Mouse (Mus musculus): ENCODE data around the gene Sgk2.

The Sgk2 gene

DNA sequence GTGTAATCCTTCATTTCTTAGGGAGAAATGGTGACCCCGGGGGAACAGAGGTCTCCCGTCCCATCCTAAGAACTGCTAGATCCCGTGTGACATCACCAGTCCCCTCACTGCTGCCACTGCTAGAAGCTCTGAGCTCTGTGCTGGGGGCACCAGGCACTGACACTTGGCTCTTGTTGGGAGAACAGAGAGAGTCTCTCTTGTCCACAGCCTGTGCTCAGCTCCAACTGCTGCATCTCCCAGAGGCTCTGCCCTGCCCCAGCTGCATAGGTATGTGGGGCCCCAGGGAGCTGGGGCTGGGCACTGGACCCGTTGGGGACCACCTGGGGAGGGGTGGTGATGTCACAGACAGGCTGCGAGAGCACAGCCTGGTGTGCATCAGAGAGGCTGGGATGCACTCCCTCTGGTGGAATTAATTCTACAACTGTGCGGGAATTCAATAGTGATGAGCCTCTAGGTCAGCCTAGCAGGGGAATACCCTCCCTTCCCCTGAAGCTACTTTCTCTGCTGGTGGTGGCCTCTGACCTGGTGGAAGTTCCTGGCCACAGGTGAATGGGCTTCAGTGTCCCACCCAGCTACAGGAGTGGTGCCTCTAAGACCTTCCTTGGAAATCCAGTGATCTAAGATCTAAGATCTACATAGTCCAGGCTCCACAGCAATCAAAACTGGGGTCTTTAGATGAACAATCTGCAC, 4.4 kb downstream of the Sgk2 start:
- no peak for DNase-seq (ENCODE audit: low read depth, low spot score)

DNA sequence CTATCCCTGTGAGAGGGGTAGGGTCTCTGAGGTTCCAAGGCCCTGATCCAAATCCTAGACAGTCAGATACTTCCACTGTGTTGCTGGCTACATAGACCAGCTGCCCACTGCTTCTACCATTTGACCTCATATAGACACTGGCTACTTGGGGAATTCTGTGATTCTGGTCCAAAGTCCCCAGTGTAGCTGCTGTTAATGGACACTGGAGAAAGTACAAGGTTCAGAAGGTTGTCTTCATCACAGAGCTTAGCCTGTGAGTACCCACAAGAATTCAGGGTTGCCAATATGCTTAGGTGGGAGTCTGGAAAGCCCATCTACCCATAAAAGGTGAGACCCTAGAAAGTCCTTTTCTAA, 4.9 kb downstream of the Sgk2 start:
- no peak for DNase-seq (ENCODE audit: low read depth, low spot score)

DNA sequence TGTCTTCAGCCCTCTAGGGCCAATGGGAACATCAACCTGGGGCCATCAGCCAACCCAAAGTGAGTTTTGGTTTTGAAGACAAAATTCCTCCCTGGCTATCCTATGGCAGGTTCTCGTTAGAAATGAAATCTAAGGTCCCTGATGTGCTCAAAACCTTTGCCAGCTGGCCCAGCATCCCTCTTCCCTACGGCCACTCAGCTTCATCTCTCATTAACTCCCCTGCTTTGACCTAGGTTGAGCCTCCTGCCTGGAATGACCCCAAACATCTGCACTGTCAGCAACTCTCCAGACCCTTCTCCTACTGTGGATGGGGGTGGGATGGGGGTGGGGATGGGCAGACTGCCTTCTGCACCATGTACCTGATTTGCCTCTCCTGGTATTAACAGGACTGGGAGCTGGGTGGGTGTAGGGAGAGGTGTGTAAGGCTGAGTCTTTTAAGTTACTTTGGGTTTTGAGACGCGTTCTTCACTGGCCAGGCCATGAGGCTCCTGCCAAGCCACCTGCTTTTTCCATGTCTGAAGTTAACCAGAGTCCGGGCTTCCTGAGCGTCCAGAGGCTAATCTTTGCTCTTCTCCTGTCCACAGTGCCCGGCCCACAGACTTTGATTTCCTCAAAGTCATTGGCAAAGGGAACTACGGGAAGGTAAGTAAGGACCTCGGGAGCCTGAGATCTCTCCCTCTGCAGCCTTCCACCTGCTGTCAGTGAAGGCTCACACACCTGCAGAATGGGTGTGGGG, 6.9 kb downstream of the Sgk2 start:
- no peak for DNase-seq (ENCODE audit: low read depth, low spot score)

DNA sequence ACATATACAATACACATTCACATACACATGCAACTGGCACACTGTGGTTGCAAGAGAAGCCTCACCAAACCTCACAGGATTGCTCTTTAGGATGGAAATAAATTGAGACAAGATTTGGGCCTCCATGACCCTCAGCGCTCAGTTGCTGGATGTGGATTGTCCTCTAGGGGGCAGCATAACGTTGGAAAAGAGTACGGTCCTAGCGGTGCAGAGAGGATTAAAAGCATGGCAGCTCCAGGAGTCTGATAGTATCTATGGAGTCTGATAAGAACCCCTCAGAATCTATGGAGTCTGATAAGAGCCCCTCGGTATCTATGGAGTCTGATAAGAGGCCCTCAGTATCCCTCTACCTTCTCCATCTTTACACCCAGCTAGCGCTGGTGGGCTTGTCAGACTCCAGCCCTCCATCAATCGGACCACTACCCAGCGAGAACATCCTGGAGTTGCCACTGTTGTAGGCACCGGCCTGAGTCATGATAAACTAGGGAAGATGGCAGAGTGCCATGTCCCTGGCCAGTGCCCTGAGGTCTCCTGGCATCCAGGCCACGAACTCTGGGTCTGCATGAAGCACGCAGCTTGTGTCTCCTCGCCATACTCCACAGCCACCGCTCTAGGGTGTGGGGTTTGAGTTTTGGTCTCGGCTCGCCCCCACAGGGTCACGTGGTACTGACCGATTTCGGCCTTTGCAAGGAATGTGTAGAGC, 11.5 kb downstream of the Sgk2 start:
- peak; percentile 82 for DNase-seq (ENCODE audit: low read depth, low spot score)

DNA sequence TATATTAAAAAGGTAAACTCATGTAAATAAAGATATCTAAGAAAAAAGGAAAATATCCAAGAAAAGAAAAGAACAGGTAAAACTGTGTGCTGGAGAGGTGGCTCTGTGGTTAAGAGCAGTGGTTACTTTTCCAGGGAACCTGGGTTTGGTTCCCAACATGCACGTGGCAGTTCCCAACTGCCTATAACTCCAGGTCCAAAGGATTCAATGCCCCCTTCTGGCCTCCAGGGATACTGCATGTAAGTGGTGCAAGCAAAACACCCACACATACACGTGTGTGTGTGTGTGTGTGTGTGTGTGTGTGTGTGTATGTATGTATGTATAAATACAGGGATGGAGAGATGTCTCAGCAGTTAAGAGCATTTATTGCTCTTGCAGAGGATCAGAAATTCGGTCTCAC, 12.6 kb downstream of the Sgk2 start:
- peak; percentile 59 for DNase-seq (ENCODE audit: low read depth, low spot score)

DNA sequence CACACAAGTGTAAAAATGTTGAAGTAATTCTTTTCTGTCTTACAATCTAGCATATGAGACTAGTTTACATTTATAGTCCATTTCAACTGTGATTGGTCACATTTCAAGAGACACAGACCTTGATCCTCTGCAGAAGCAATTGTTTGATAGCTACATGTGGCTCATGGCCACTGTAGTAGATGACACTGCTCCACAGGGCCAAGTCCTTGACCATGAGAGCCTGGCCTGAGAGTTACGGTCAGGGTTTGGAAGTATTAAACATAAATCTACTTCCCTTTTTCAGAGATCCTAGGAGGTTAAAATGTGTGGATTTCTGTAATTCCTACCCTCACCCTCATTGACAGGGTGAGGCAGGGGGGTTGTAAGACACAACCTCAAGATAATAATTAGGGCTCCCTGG, 13.9 kb downstream of the Sgk2 start:
- DNase-seq (ENCODE audit: low read depth, low spot score): no peak

DNA sequence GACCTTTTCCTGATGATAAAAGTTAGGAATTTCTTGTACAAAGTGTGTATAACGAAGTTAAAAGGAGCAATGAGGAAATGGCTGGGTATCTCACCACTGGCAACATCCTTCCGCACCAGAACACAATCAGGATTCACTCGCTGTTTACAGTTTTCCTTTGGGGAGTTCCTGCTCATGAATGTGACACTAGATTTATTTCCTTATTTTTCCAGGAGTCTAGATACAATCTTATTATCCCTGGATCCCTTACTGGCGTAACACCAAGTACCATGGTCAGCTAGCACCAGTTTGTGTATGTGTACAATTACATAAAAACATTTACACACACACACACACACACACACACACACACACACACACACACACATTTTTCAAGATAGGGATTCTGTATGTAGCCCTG, 20.2 kb downstream of the Sgk2 start:
- DNase-seq (ENCODE audit: low read depth, low spot score): no peak

DNA sequence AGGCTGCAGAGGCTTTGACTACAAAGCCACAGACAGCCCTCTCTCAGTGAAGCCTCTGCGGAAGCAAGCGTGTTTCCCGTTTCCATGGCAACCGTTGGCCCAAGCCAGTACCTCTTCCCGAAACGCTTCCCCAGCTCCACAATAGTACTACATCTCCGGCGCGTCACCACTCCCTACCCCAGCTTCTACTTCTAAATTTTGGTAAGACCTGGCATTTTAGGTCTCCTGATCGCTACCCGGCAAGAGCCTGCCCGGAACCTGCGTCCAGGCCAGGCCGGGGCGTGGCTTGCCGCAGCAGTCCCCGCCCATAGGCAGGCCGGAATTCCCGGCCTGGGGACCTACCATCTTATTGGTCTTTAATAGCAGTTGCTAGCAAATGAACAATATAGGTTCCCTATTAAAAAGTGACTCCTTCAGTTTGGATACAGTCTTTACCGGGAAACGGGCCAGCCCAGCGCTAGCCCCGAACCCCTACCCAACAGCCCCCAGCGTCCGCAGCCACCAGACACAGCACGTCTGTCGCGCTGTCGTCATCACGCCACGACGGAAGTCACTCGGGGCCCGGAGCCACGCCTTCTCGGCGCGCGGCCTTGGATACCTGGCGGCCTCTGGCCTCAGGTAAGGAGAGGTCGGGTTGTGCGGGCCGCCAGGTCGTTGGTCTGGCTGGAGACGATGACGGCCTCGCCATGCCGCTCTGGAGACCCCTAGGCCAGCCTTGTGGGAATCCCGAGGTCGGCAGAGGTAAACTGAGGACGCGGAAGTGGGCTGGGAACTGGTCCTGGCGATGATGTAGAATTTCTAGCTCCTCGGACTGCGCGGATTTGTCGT, 30.0 kb downstream of the Sgk2 start, which contains the start of gene Ift52:
Gene Ift52, plus strand, starts transcription at position 439 of the 828 bp plus-strand sequence.
- DNase-seq (ENCODE audit: low read depth, low spot score): peak; percentile 88

DNA sequence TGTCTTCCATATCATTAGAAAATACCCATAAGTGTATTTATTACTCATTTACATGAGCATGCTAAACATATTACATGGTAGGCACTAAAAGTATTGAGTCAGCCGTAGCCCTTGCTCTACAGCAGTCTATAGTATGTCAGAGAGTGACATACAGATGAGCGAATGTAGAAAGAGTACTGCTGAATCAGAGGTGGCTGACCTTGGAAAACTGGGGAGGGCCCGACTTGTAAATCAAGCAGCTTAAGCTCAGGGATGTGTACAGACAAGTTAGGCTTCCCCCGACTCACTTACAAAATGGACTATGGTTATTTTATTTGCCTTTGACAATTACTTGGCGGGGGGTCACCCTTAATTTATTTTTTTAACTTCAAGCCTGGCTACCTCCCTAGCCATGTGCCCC, 44.2 kb downstream of the Sgk2 start:
- no peak for DNase-seq (ENCODE audit: low read depth, low spot score)

DNA sequence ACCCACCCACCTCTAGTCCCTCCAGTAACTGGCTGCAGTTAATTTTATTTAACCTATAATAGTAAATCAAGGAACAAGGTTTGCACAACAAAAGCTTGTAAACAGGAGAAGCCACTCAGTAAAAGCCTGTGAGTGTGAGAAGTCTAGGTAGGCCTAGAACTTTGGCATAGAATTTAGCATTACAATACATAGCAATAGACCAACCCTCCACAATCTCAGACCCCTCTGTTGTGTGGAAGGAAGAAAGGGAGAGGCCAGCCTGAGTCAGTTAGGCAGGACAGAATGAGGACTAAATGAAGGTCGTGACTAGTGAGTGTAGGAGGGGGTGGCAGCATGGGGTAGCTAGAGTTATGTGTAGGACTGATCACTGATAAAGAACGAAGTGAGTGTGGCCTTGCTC, 44.6 kb downstream of the Sgk2 start:
- DNase-seq (ENCODE audit: low read depth, low spot score): no peak

DNA sequence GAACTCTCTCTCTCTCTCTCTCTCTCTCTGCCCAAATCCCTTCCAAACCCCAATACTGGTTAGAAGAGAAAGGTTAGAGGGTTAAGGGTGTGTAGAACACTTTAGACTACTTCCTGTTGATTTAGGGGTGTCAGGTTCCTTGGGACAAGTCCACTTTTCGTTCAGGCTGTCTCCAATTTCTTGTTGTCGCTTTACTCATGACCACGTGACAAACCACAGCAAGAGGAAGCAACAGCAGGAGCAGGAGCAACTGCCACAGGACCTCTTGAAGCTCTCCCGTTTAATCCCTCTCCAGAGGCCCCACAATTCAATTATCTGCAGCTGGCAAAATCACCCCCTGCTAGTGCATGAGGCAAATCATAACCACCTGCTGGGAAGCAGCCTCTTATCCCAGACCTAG, 45.5 kb downstream of the Sgk2 start:
- no peak for DNase-seq (ENCODE audit: low read depth, low spot score)

DNA sequence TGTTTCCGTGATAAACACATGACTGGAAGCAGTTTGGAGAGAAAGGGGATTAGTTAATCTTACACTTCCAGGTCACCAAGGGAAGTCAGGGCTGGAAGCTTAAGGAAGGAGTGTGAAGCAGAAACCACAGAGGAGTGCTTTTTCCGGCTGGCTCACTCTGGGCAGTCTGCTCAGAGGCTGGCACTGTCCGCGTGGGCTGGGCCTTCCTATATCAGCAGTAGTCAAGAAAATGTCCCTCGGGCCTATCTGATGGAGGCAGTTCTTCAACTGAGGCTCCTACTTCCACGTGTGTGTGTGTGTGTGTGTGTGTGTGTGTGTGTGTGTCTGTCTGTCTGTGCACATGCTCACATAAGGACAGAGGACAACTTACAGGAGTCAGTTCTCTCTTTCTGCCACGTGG, 52.8 kb downstream of the Sgk2 start:
- no peak for DNase-seq (ENCODE audit: low read depth, low spot score)

DNA sequence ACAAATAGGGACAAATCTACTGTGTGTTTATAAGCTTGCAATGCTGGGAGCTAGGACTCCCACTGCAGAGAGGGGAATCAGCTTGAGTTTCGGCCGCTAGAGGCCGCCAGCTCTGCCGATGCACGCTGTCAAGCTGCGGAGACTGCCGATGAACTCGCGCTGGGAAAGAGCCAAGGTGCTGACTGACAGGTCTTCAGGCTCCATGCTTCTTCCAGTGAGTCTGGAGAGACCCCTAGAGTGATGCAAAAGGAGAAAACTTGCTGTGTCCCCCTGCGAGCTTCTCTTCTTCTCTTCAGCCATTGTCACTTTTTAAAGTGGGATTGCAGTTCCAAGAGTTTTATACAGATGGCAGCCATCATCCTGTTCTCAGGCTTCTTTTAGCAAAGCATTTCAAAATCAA, 61.0 kb downstream of the Sgk2 start:
- DNase-seq (ENCODE audit: low read depth, low spot score): peak; percentile 59

DNA sequence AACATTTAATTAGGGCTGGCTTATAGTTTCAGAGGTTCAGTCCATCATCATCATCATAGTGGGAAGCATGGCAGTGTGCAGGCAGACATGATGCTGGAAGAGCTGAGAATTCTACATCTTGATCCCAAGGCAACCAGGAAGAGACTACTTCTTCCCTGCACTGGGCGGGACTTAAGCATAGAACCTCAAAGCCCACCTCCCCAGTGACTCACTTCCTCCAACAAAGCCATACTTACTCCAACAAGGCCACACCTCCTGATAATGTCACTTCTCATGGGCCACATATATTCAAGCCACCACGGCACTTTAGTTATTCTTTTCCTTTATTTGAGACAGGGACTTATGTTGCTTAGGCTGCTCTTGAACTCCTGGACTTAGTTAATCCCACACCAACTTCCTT, 62.0 kb downstream of the Sgk2 start:
- no peak for DNase-seq (ENCODE audit: low read depth, low spot score)

DNA sequence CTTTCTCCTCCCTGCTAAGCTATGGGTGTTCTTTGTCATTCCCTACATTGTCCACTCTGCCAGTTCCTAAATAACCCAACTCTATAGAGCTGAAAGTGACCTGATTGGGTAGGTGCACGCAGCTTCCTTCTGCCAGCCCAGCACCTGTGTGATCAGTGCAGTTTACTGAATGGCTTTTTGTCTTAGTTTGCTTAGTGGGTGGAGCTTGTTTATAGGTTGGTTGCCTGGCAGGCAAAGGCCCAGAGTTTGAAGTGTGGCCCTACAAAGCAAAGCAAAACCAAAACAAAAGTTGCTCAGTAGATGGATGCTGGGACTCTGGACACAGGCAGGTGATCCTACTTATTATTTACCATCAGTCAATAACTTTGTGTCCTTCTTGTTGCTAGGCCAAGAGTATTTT, 64.6 kb downstream of the Sgk2 start:
- no peak for DNase-seq (ENCODE audit: low read depth, low spot score)

DNA sequence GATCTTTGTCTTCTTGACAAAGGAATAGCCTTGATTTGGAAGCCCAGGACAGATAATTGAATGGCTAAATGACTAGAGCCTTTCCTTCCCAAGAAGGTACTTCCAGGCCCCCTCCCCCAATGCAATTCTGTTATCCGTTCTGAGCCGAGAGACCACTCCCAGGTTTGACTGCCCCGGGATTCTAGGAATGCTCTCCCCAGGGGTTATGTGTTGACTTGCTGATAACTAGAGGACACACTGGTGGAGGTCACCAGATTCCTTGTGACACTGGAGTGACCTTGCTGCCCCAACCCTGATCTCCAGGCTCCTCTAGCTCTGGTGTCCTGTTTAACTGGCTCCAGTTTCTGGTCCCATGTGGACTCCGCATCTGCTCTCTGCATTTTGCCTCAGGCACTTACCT, 65.0 kb downstream of the Sgk2 start:
- no peak for DNase-seq (ENCODE audit: low read depth, low spot score)

DNA sequence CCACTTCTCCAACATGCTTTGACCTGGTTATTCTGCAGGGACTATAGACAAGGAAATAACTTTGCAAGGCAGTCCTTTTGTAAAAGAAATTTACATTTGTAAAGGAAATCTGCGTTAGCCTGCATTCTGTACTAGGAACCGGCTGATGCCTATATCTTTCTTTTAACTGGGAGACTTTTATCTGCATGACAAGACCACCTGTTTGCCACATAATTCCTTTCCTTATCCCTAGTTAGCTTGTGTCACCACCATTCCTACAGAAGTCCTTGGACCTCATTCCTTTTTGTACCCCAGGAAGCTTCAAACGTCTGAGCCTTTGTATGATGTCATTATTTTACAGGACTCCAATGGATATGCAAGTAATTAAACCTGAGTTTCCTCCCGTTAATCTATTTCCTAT, 65.7 kb downstream of the Sgk2 start:
- no peak for DNase-seq (ENCODE audit: low read depth, low spot score)

DNA sequence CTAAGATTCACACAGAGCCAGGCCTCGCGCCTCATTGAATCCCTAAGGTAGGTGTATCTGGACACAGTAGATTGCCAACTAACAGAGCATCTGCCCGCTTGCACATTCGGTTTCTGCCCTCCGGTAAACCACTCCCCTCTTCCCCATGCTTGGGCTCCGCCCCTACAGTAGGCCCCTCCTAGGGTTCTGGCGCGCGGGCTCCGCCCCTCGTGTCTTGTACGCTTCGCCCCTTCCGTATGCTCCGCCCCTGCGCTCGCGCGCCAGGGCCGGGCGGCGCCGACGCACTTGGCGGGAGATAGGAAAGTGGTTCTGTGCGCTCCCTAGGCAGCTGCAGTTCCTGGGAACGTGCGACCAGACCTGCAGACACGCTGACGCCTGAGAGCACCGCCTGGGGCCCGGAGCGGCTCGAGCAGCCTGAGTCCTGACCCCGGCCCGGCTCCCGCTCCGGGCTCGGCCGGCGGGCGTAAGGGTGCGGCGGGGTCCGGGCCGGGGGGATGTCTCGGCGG, 67.3 kb downstream of the Sgk2 start, which contains the start of gene Mybl2:
Gene Mybl2, plus strand, starts transcription at position 353 of the 506 bp plus-strand sequence.
- DNase-seq (ENCODE audit: low read depth, low spot score): peak; percentile 97

DNA sequence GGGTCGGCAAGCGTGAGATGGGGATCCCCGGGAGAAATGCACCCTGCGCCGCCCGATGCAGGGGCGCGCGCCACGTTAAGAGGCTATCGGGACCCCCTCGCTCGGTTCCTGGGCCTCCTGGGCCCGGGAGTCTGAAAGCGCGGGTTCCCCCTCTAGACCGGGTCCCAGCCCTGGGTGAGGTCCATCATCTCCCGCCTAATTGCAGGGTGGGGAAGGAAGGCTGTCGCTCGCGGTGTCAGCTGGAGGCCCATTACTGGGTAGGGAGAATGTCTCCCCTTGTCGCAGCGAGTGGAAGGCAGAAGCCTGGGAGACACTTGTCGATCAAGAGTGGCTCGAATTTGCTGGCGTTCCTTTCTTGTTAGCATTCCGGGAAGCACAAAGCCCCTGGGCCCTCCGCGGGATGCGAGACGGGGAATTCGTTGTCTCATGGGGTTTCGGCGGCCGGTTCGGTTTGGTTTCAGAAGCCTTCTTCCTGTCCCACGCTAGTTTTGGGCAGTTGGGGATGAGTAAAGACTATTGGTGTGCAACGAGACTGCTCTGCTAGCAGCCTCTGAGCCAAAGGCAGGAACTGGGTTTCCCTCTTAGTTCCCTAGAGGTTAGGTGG, 67.9 kb downstream of the Sgk2 start:
- peak; percentile 46 for DNase-seq (ENCODE audit: low read depth, low spot score)

DNA sequence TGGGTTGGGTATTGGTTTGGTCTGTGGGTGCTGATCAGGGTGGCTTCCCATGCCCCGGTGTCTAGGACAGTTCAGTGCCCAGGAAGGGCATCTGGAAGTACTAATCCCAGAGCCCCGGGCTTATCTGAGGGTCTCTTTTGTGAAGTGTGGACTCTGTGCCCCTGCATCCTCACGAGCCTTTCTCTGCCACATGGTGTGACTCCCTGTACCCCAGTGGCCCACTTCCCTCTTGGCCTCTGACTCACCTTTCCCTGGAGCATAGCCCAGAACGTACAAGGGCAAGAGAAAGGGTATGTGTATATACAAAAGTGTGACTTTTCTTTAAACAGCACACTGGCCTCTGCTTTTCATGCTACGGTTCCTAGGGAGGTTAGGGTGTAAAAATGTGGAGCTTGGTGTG, 68.6 kb downstream of the Sgk2 start:
- DNase-seq (ENCODE audit: low read depth, low spot score): no peak

DNA sequence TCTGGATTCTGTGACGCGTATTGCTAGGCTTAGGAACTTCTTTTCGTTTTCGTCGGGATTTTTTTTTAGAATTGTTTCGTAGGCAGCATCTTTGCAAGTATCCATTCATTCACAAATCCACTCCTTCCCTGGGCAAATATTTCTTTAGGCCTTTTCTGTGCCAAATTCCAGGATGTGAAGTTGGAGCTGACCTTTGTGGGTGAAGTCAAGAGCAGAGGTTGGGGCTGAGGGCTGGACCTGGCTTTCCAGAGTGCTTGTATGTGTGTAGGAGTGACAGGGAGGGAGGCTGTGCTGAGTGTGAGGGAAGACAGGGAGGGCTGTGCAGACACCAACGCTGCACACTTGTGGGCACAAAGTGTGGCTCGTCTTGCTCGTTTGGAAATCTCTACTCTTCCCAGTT, 69.5 kb downstream of the Sgk2 start:
- no peak for DNase-seq (ENCODE audit: low read depth, low spot score)

Measured in mesoderm, embryonic 11.5 days (tissue).